Mouse (Mus musculus): ENCODE measurements around the gene Rasa4.
A peak's percentile ranks its signal among the peaks of the same experiment; 100 is the strongest.

The Rasa4 gene

DNA sequence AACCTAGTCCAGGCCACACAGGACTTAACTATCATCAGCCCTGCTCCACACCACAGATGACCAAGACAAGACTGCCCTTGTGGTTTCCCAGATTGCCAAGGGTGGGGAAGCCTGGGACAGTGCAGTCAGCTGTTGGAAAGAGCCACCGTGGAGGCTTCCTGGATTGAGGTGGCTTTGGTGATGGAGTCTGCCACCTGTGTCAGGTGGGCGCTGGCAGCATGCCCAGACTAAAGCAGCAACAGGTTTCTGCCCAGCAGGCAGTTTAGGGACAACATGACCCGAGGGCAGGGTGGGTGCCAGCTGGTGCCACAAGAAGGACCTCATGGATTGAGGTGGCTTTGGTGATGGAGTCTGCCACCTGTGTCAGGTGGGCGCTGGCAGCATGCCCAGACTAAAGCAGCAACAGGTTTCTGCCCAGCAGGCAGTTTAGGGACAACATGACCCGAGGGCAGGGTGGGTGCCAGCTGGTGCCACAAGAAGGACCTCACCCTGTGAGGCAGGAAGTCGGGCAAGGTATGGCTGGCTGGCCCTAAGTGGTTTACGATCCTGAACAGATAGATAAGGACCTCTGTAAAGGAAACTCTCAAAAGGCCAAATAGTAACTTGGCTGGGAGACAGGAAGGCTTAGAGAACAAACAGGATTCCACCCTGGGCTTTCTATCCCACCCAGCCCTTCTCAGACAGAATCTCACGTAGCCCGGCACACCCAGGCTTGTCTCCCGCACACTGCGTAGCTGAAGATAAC is 17.1 kb upstream of the Rasa4 start:
- DNase-seq (ENCODE audit: low spot score): peak; percentile 26

DNA sequence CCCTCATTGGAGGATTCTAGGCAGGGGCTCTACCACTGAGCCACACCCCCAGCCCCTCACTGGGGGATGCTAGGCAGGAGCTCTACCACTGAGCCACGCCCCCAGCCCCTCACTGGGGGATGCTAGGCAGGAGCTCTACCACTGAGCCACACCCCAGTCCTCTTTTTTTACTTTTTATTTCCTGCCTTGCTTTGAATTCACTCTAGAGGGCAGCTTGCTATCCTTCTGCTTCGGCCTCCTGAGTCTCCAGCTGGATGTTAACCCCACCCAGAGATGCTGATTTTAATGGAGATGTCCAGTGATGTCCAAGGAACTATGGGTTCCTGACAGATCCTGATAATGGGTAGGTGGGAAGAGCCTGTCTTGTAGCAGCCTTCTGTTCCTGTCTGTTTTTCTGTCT is 14.3 kb upstream of the Rasa4 start:
- DNase-seq (ENCODE audit: low spot score): no peak

- no peak for DNase-seq (ENCODE audit: low spot score)
Observed at GRCm38 (mm10) chr5:136073051-136073450, 10.7 kb upstream of the Rasa4 start.

GRCm38 (mm10) chr5:136073526-136073925 is 10.2 kb upstream of the Rasa4 start:
- no peak for DNase-seq (ENCODE audit: low spot score)

GRCm38 (mm10) chr5:136075076-136075475 is 8.6 kb upstream of the Rasa4 start:
- DNase-seq (ENCODE audit: low spot score): no peak

GRCm38 (mm10) chr5:136076284-136076683 is 7.4 kb upstream of the Rasa4 start:
- no peak for DNase-seq (ENCODE audit: low spot score)

DNA sequence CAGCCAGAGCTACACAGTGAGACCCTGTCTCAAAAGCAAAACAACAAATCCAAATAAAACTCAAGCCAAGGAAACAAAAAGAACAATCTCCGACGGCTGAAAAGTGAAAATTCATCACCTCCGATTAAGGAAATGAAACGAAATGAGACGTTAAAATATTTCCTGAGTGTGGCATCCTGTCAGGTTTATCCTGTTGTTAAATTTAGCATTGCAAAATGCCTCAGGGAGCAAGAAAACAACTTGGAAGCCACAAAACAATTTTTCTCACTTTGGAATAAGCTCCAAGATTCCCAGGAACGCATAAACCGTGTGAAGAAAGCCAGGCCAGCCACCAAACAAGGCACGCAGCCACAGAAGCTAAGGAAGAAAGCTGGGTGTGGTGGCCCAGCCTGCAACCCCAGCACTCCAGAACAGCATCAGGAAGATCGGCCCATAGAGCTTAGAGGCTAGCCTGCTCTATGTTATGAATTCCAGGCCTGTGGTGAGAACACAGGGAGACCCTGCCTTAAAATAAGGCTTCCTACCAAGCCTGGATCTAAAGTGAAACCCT is 6.6 kb upstream of the Rasa4 start:
- DNase-seq (ENCODE audit: low spot score): no peak

DNA sequence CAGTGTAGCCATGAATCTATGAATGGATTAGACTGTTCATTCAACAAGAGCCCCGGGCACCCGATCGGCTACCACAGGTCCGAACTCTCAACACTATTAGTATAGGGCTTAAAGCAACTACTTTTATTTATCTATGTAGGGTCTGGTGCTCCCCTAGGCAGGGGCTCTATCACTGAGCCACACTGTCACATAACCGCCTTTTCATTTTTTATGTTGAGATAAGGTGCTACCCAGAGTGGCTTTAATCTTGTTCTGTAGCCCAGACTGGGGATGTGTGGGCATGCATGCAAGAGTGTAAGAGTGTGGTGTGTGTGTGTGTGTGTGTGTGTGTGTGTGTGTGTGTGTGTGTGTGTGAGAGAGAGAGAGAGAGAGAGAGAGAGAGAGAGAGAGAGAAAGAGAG is 5.6 kb upstream of the Rasa4 start:
- no peak for DNase-seq (ENCODE audit: low spot score)

- DNase-seq (ENCODE audit: low spot score): no peak
Observed at GRCm38 (mm10) chr5:136082345-136082744, 1.4 kb upstream of the Rasa4 start.

DNA sequence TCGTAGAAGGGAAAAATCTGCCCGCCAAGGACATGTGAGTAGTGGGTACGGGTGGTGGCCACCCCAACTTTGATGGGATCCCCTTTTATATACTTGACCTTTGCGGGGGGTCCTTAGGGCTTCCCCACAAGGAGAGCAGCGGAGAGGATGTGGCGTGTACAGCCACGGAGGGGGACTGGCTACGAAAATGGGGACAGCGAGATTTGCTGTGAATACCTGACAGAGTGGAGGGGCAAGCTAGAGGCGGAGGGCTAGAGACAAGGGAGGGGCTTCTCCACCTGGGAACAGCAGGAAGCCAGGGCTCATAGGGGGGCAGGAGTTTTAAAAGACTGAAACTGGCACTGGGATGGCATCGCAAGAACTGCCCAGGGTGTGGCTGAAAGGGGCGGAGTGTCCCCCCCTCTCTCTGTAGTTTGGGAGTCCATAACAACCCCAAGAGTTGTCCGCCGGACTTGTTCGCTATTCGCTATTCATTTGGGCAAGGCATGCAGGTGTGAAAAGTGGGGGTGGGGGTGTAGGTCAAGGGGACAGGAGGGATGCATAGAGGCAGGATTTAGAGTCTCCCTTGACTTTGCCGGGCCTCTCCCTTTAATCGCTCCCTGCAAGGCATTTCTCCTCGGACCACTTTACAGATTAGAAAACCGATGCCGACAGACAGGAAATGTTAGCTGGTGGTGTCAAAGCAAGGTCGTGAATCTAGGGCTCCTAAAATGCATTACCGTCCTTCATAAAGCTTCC is 597 bp downstream of the Rasa4 start:
- peak; percentile 53 for DNase-seq (ENCODE audit: low spot score)

DNA sequence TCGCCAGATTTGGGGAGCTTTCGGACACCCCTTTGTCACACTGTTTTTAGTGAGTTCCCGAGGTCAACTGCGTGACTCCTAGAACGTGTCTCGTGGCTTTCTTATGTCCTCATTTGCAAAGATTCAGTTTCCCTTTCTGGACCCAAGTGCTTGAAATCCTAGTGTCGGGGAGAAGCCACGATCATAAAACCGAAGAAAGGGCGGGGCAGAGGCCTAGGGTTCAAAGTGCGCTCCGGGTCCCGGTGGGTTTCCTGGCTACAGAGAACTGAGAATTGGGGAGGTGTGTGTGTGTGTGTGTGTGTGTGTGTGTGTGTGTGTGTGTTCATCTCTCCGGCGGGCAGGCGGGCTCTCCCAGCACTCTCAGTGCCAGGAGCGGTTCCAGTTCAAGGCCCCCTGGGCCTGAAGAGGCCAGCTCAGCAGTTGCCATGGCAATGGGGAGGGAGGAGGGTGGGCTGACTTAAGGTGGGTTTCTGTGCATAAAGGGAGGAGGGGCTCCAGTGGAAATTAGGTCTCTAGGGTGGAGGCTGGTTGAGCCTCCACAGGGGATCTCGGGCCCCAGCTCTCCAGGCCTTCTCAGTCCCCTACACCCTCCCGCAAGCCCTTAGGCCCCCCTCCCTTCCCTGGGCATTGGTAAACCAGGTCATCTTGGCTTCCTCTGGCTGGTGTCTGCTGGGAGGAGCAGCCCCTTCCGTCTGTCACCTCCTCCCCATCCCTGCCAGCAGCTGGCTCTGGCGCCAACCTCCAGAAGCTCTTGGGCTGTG is 1.4 kb downstream of the Rasa4 start:
- DNase-seq (ENCODE audit: low spot score): peak; percentile 78

DNA sequence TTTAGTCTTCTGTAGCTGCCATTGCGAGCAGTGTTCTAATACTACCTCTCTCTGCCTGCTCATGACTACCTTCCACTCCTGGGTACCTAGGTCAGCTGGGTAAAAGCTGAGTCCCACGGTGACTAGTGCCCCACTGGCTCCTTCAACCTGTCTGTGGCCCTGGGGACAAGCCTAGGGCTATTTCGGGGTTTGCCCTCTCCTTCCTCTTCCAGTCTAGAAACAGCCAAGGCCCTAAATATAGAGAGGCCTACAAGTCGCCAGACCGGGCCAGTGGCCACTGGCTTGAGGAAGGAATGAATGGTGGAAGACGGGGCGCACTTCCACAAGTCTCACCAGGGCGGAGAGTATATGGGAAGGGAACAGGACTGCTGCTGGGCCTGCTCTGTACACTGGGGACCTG is 2.6 kb downstream of the Rasa4 start:
- no peak for DNase-seq (ENCODE audit: low spot score)

DNA sequence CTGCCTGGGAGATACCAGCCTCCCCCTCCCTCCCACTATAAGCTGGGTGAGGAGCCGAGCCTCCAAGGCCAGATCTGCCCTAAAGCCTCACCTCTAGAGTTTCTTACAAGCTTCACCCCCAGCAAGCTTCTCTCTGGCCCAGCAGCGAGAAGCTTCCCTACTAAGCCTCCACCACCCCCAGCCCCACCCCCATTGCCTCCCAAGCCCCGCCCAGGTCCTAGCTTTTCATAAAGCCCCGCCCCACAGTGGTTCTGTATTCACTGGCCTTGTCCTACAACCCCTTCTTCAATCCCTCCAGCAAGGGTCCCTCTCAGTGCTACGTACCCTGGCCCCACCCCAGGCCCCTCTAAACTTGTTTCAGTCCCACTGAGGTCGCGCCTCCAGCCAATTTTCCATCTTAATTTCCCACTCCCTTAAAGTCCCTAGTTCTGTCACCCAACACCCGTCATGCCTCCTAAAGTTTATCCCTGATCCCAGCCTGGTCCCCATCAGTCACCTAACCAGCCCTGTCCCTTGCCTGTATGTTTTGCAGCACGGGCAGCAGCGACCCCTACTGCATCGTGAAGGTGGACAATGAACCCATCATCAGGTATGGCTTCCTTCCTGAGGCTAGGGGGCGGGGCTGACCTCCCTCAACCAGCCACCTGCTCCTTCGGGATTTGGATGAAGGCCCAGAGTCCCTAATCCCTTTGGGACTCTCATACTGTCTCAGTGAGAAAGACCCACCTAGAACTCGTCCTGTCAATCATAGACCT is 5.3 kb downstream of the Rasa4 start:
- no peak for DNase-seq (ENCODE audit: low spot score)

GRCm38 (mm10) chr5:136091927-136092326 is 8.2 kb downstream of the Rasa4 start:
- no peak for DNase-seq (ENCODE audit: low spot score)

DNA sequence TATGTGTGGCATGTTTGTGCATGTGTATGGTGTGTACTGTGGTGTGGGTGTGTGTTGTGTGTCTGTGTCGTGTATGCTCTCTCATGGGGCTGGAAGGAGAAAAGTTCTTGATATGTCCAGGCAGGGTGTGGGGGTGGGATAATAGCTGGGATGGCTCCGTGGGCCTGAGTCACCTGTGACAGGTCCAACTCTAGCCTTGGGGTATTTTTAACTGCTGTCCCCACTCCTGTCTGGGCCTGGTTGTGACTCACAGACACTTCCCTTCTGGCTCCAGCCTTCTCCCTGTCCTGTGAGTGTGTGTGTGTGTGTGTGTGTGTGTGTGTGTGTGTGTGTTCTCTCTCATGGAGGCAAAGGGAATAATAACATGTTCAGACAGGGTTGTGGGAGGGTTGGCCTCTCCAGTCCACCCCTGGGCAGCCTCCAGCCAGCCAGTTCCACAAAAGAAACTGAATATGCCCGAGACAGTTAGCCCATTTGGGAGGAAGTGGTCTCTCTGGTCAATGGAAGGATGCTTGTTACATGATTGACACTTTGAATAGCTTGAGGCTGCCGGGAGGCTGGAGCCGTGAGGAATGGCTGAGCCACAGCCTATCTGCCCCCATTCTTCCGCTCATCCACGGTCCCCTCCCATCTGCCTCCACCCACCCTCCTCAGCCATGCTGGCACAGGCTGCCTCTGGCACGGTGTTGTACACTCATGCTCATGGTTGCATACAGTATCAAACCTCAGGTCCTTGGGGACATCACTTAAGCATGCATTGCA is 10.7 kb downstream of the Rasa4 start:
- no peak for DNase-seq (ENCODE audit: low spot score)

GRCm38 (mm10) chr5:136095089-136095488 is 11.4 kb downstream of the Rasa4 start:
- DNase-seq (ENCODE audit: low spot score): no peak

GRCm38 (mm10) chr5:136098536-136098935 is 14.8 kb downstream of the Rasa4 start:
- DNase-seq (ENCODE audit: low spot score): no peak

- DNase-seq (ENCODE audit: low spot score): no peak
Observed at GRCm38 (mm10) chr5:136102099-136102820, 18.5 kb downstream of the Rasa4 start.

GRCm38 (mm10) chr5:136104511-136104910 is 20.8 kb downstream of the Rasa4 start:
- DNase-seq (ENCODE audit: low spot score): peak; percentile 31

- no peak for DNase-seq (ENCODE audit: low spot score)
Observed at GRCm38 (mm10) chr5:136108486-136108885, 24.8 kb downstream of the Rasa4 start.
